Mouse (Mus musculus): ENCODE results near the gene Npb. TPM values are rescaled to one million over a fixed set of nuclear protein-coding genes. Genes with fewer than 3 reads are reported as not detected.

The Npb gene
- polyA plus RNA-seq, 1 experiment from 2014 or later: 14.9 TPM

- Histone ChIP-seq H3K4me2 (ENCODE audit: low read depth, low read length) (no peak overlapping the region), H3K36me3 (ENCODE audit: control insufficient read depth, insufficient read depth, low read length) (no peaks in the 10 kb centered on the region), H3K4me3 (replicated peaks; ENCODE audit: low read length) (no peak overlapping the region; the same call in 1 of the 2 replicates), H3K9me3 (replicated peaks; ENCODE audit: control insufficient read depth, low read length) (no peaks in the 10 kb centered on the region), H3K4me1 (ENCODE audit: control insufficient read depth, insufficient read depth, low read length) (peaks cover 9% of the 10 kb centered on the region), H3K9ac (ENCODE audit: low read length) (peak overlapping the region; percentile 56; the same call in 1 of the 2 replicates), H3K27ac (ENCODE audit: low read length) (no peak overlapping the region), H3K27me3 (ENCODE audit: control insufficient read depth, insufficient read depth, low read length) (no peaks in the 10 kb centered on the region; the same call in 1 of the 2 replicates)
- ATAC-seq (ENCODE audit: insufficient read depth, low FRiP score): no peak
- WGBS: 79% methylated on average over 35 of the region's 35 CpGs
These were observed 39.0 kb downstream of the Npb start for GRCm38 (mm10) chr11:120647047-120647830.

GRCm38 (mm10) chr11:120648001-120648476, 39.8 kb downstream of the Npb start, which contains the start of gene Myadml2:
Myadml2 (minus strand) TSS chr11:120648158.
- Histone ChIP-seq H3K4me2 (ENCODE audit: low read depth, low read length) (peak within 1 kb of the TSS; percentile 37), H3K9ac (ENCODE audit: low read length) (peak within 1 kb of the TSS; percentile 56), H3K4me1 (ENCODE audit: control insufficient read depth, insufficient read depth, low read length) (peaks cover 3% of the 10 kb centered on the region), H3K36me3 (ENCODE audit: control insufficient read depth, insufficient read depth, low read length) (no peaks in the 10 kb centered on the region), H3K27me3 (ENCODE audit: control insufficient read depth, insufficient read depth, low read length) (no peaks in the 10 kb centered on the region), H3K27ac (ENCODE audit: low read length) (no peak within 1 kb of the TSS), H3K4me3 (replicated peaks; ENCODE audit: low read length) (peak within 1 kb of the TSS; percentile 4; the same call in 1 of the 2 replicates), H3K9me3 (replicated peaks; ENCODE audit: control insufficient read depth, low read length) (no peaks in the 10 kb centered on the region)
- no peak for ATAC-seq (ENCODE audit: insufficient read depth, low FRiP score)
- 6% methylated on average over 13 of the region's 13 CpGs for WGBS

- no peak for ATAC-seq (ENCODE audit: insufficient read depth, low FRiP score)
- no peak overlapping the region for H3K4me3 ChIP-seq (replicated peaks; ENCODE audit: low read length)
- H3K4me2 ChIP-seq (ENCODE audit: low read depth, low read length): no peak overlapping the region
- 72% methylated on average over 3 of the region's 3 CpGs for WGBS
- no peak overlapping the region for H3K27ac ChIP-seq (ENCODE audit: low read length)
- no peaks in the 10 kb centered on the region for H3K4me1 ChIP-seq (ENCODE audit: control insufficient read depth, insufficient read depth, low read length)
- H3K27me3 ChIP-seq (ENCODE audit: control insufficient read depth, insufficient read depth, low read length): no peaks in the 10 kb centered on the region; the same call in 1 of the 2 replicates
- no peak overlapping the region for H3K9ac ChIP-seq (ENCODE audit: low read length)
- no peaks in the 10 kb centered on the region for H3K36me3 ChIP-seq (ENCODE audit: control insufficient read depth, insufficient read depth, low read length)
- H3K9me3 ChIP-seq (replicated peaks; ENCODE audit: control insufficient read depth, low read length): no peaks in the 10 kb centered on the region
These were observed 43.6 kb downstream of the Npb start for GRCm38 (mm10) chr11:120651872-120652271.

DNA sequence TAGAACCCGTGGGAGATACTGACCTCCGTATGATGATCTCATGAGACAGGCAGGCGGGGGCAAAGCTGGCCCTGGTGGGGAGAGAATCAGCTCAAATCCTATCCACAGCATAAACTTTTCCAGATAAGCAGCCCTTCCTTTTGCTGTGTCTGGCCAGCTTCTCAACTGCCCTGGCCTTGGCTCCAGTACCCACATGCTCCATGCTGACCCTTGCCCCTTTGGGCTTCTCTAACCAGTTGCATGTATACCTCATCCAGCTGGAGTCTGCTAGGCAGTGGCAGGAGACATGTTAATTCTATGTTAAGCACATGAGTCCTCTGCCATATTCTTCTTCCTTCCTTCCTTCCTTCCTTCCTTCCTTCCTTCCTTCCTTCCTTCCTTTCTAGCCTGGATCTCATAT, 46.5 kb downstream of the Npb start:
- Histone ChIP-seq H3K4me2 (ENCODE audit: low read depth, low read length) (no peak overlapping the region), H3K27me3 (ENCODE audit: control insufficient read depth, insufficient read depth, low read length) (peaks cover 27% of the 10 kb centered on the region), H3K4me1 (ENCODE audit: control insufficient read depth, insufficient read depth, low read length) (peaks cover 1% of the 10 kb centered on the region; the same call in 1 of the 2 replicates), H3K36me3 (ENCODE audit: control insufficient read depth, insufficient read depth, low read length) (no peaks in the 10 kb centered on the region), H3K9me3 (replicated peaks; ENCODE audit: control insufficient read depth, low read length) (no peaks in the 10 kb centered on the region), H3K27ac (ENCODE audit: low read length) (no peak overlapping the region), H3K9ac (ENCODE audit: low read length) (no peak overlapping the region), H3K4me3 (replicated peaks; ENCODE audit: low read length) (no peak overlapping the region)
- 80% methylated on average over 3 of the region's 3 CpGs for WGBS
- ATAC-seq (ENCODE audit: insufficient read depth, low FRiP score): no peak

DNA sequence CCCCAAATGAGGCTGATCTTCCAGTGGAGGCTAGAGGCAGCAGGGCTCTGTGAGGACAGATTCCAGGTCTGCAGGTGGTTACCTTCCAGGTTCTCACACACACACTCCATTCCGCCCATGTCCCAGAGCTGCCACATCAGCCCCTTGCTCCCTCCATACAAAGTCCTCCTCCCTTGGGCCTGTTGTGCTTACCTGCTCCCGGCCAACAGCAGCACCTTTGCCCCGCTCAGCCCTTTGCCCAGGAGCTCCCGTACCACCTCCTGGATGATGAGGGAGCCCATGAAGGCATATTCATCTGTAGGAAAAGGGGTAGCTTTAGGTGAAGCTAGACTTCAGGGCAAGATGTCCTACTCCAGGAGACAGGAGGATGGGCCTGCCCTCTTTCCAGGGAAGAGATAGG, 49.0 kb downstream of the Npb start:
- H3K27me3 ChIP-seq (ENCODE audit: control insufficient read depth, insufficient read depth, low read length): peaks cover 53% of the 10 kb centered on the region
- H3K4me1 ChIP-seq (ENCODE audit: control insufficient read depth, insufficient read depth, low read length): peaks cover 14% of the 10 kb centered on the region
- no peaks in the 10 kb centered on the region for H3K36me3 ChIP-seq (ENCODE audit: control insufficient read depth, insufficient read depth, low read length)
- no peak overlapping the region for H3K9ac ChIP-seq (ENCODE audit: low read length)
- WGBS: 89% methylated on average over 4 of the region's 4 CpGs
- no peak for ATAC-seq (ENCODE audit: insufficient read depth, low FRiP score)
- H3K27ac ChIP-seq (ENCODE audit: low read length): no peak overlapping the region
- no peak overlapping the region for H3K4me3 ChIP-seq (replicated peaks; ENCODE audit: low read length)
- no peak overlapping the region for H3K4me2 ChIP-seq (ENCODE audit: low read depth, low read length)
- H3K9me3 ChIP-seq (replicated peaks; ENCODE audit: control insufficient read depth, low read length): no peaks in the 10 kb centered on the region

Small RNAs within 50 kb of the gene (microRNA-seq; reads per million reads assigned to microRNA genes)
- 1.8 reads per million, percentile 5 among the genes with 10 or more reads in this experiment for gene Mir6936

Other genes starting within 250 kb of the Npb start
- 0.44 and 0.80 TPM in 2 replicates for gene Fscn2, start 246.9 kb upstream of the Npb start, polyA plus RNA-seq (2015; fragmentation: Nextera tagmentation; extraction: Ambion mirVana)
- 34.5 and 36.1 TPM in 2 replicates for gene Faap100, start 229.7 kb upstream of the Npb start, polyA plus RNA-seq (2015; fragmentation: Nextera tagmentation; extraction: Ambion mirVana)
- 22.8 and 23.5 TPM in 2 replicates for gene Nploc4, start 170.8 kb upstream of the Npb start, polyA plus RNA-seq (2015; fragmentation: Nextera tagmentation; extraction: Ambion mirVana)
- not detected in 2 replicates for gene Tspan10, start 165.8 kb upstream of the Npb start, polyA plus RNA-seq (2015; fragmentation: Nextera tagmentation; extraction: Ambion mirVana)
- 0.30 and 0.57 TPM in 2 replicates for gene Pde6g, start 155.0 kb upstream of the Npb start, polyA plus RNA-seq (2015; fragmentation: Nextera tagmentation; extraction: Ambion mirVana)
- gene Oxld1, start 150.4 kb upstream of the Npb start, polyA plus RNA-seq (2015; fragmentation: Nextera tagmentation; extraction: Ambion mirVana): 14.0 TPM in 2 replicates
- 28.9 and 33.7 TPM in 2 replicates for gene Ccdc137, start 150.4 kb upstream of the Npb start, polyA plus RNA-seq (2015; fragmentation: Nextera tagmentation; extraction: Ambion mirVana)
- 35.6 and 38.1 TPM in 2 replicates for gene Arl16, start 140.9 kb upstream of the Npb start, polyA plus RNA-seq (2015; fragmentation: Nextera tagmentation; extraction: Ambion mirVana)
- 140 and 145 TPM in 2 replicates for gene Mrpl12, start 123.9 kb upstream of the Npb start, polyA plus RNA-seq (2015; fragmentation: Nextera tagmentation; extraction: Ambion mirVana)
- gene Slc25a10, start 116.6 kb upstream of the Npb start, polyA plus RNA-seq (2015; fragmentation: Nextera tagmentation; extraction: Ambion mirVana): 73.9 and 75.8 TPM in 2 replicates
- 2.2 and 3.0 TPM in 2 replicates for gene Gcgr, start 77.8 kb upstream of the Npb start, polyA plus RNA-seq (2015; fragmentation: Nextera tagmentation; extraction: Ambion mirVana)
- gene Mcrip1, start 58.8 kb upstream of the Npb start, polyA plus RNA-seq (2015; fragmentation: Nextera tagmentation; extraction: Ambion mirVana): 152 and 171 TPM in 2 replicates
- 2.9 TPM in 1 of 2 replicates, not detected in the other for gene Ppp1r27, start 57.3 kb upstream of the Npb start, polyA plus RNA-seq (2015; fragmentation: Nextera tagmentation; extraction: Ambion mirVana)
- 1,026 and 1,183 TPM in 2 replicates for gene P4hb, start 35.2 kb upstream of the Npb start, polyA plus RNA-seq (2015; fragmentation: Nextera tagmentation; extraction: Ambion mirVana)
- 543 and 584 TPM in 2 replicates for gene Arhgdia, start 26.9 kb upstream of the Npb start, polyA plus RNA-seq (2015; fragmentation: Nextera tagmentation; extraction: Ambion mirVana)
- 37.0 and 55.5 TPM in 2 replicates for gene Alyref, start 10.1 kb upstream of the Npb start, polyA plus RNA-seq (2015; fragmentation: Nextera tagmentation; extraction: Ambion mirVana)
- gene Anapc11, start 10.1 kb upstream of the Npb start, polyA plus RNA-seq (2015; fragmentation: Nextera tagmentation; extraction: Ambion mirVana): 176 and 181 TPM in 2 replicates
- gene Pcyt2, start 9.5 kb downstream of the Npb start, polyA plus RNA-seq (2015; fragmentation: Nextera tagmentation; extraction: Ambion mirVana): 185 and 197 TPM in 2 replicates
- gene Sirt7, start 16.8 kb downstream of the Npb start, polyA plus RNA-seq (2015; fragmentation: Nextera tagmentation; extraction: Ambion mirVana): 36.6 and 37.7 TPM in 2 replicates
- gene Mafg, start 25.1 kb downstream of the Npb start, polyA plus RNA-seq (2015; fragmentation: Nextera tagmentation; extraction: Ambion mirVana): 19.5 and 22.1 TPM in 2 replicates
- gene Pycr1, start 35.3 kb downstream of the Npb start, polyA plus RNA-seq (2015; fragmentation: Nextera tagmentation; extraction: Ambion mirVana): 37.8 and 38.0 TPM in 2 replicates
- 1.4 TPM in 1 of 2 replicates, not detected in the other for gene Myadml2, start 39.7 kb downstream of the Npb start, polyA plus RNA-seq (2015; fragmentation: Nextera tagmentation; extraction: Ambion mirVana)
- 2.1 and 2.5 TPM in 2 replicates for gene Notum, start 52.7 kb downstream of the Npb start, polyA plus RNA-seq (2015; fragmentation: Nextera tagmentation; extraction: Ambion mirVana)
- gene Aspscr1, start 64.5 kb downstream of the Npb start, polyA plus RNA-seq (2015; fragmentation: Nextera tagmentation; extraction: Ambion mirVana): 102 and 104 TPM in 2 replicates
- 138 and 153 TPM in 2 replicates for gene Cenpx, start 105.3 kb downstream of the Npb start, polyA plus RNA-seq (2015; fragmentation: Nextera tagmentation; extraction: Ambion mirVana)
- 59.1 and 62.9 TPM in 2 replicates for gene Lrrc45, start 105.4 kb downstream of the Npb start, polyA plus RNA-seq (2015; fragmentation: Nextera tagmentation; extraction: Ambion mirVana)
- gene Rac3, start 113.0 kb downstream of the Npb start, polyA plus RNA-seq (2015; fragmentation: Nextera tagmentation; extraction: Ambion mirVana): 34.6 and 35.3 TPM in 2 replicates
- 43.0 and 46.0 TPM in 2 replicates for gene Dcxr, start 118.8 kb downstream of the Npb start, polyA plus RNA-seq (2015; fragmentation: Nextera tagmentation; extraction: Ambion mirVana)
- 112 and 150 TPM in 2 replicates for gene Cbr2, start 123.6 kb downstream of the Npb start, polyA plus RNA-seq (2015; fragmentation: Nextera tagmentation; extraction: Ambion mirVana)
- 3.9 and 8.1 TPM in 2 replicates for gene Hmga1b, start 154.3 kb downstream of the Npb start, polyA plus RNA-seq (2015; fragmentation: Nextera tagmentation; extraction: Ambion mirVana)
- gene Rfng, start 175.7 kb downstream of the Npb start, polyA plus RNA-seq (2015; fragmentation: Nextera tagmentation; extraction: Ambion mirVana): 41.1 and 43.8 TPM in 2 replicates
- gene Gps1, start 175.8 kb downstream of the Npb start, polyA plus RNA-seq (2015; fragmentation: Nextera tagmentation; extraction: Ambion mirVana): 166 and 167 TPM in 2 replicates
- 60.6 and 69.3 TPM in 2 replicates for gene Dus1l, start 187.9 kb downstream of the Npb start, polyA plus RNA-seq (2015; fragmentation: Nextera tagmentation; extraction: Ambion mirVana)
- gene Fasn, start 216.1 kb downstream of the Npb start, polyA plus RNA-seq (2015; fragmentation: Nextera tagmentation; extraction: Ambion mirVana): 51.9 and 55.3 TPM in 2 replicates

All from stomach, embryonic 16.5 days (tissue).